8 mouse cellular contexts compared by ENCODE assay signal in the genomic region with DNA sequence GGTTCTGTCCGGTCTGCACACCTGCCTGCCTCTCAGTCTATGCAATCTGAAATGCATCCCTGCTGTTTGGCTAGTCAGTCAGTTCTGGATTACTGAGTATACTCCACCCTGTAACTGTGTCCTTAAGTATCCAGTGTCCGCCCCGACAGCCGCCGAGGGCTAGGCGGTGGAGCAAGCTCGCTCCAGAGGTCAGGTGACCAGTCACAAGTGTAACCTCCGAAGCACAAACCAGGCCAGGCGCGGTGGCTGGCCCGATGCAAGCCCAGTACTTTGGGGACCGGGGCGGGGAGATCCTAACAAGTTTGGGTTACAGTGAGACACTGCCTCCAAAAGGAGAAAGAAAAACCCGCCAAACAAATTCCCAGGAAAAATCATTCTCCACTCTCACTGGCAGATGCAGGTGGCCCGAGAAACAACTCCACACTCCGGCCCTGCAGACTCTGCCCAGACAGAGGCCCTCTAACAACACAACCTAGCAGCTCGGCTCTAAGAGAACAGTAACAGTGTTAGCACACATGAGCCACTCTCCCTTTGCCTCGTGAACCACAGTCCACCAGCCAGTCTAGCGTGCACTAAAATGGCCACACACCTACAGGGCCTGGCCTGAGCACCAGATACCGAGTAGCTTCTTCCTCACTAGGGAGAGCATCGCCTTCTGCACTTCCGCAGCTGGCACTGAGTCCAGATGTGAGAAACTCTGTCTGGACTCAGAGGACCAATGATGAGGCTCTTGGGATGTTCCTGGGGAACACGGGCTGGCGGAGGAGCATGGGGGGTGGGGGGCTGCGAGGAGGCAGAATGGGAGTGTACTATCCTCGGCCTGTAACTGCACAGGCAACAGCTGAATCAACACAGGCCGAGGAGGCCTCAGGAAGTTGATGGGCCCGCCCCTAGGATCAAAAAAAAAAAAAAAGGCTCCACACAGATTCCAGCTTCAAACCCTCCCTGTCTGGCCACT. TPM values are rescaled to one million over a fixed set of nuclear protein-coding genes. Genes with fewer than 3 reads are reported as not detected.
A peak's percentile ranks its signal among the peaks of the same experiment; 100 is the strongest.
DNase-seq lines count a peak whose midpoint lies in the region; ATAC-seq lines count a peak whose summit lies in the region.

No protein-coding gene starts in this region.

- H3K4me3 ChIP-seq in midbrain, embryonic 11.5 days (ENCODE audit: low read depth, low read length) = no peak overlapping the region
- H3K4me3 ChIP-seq in midbrain, embryonic 16.5 days (ENCODE audit: low read depth, low read length) = no peak overlapping the region
- no peak overlapping the region for H3K4me3 ChIP-seq in forebrain, embryonic 13.5 days
- no peak overlapping the region for H3K4me3 ChIP-seq in limb, embryonic 12.5 days (replicated peaks)

- WGBS in midbrain, embryonic 11.5 days = 59% methylated on average over 28 of the region's 28 CpGs
- 60% methylated on average over 28 of the region's 28 CpGs for WGBS in midbrain, embryonic 16.5 days
- 67% methylated on average over 28 of the region's 28 CpGs for WGBS in forebrain, embryonic 13.5 days
- 47% methylated on average over 28 of the region's 28 CpGs for WGBS in limb, embryonic 12.5 days

- H3K27me3 ChIP-seq in midbrain, embryonic 11.5 days (ENCODE audit: control insufficient read depth, insufficient read depth, low read length) = no peaks in the 10 kb centered on the region
- H3K27me3 ChIP-seq in midbrain, embryonic 16.5 days (ENCODE audit: control insufficient read depth, insufficient read depth, low read depth, low read length) = no peaks in the 10 kb centered on the region
- H3K27me3 ChIP-seq in forebrain, embryonic 13.5 days = no peaks in the 10 kb centered on the region
- H3K27me3 ChIP-seq in limb, embryonic 12.5 days = no peaks in the 10 kb centered on the region

- ATAC-seq in midbrain, embryonic 11.5 days (ENCODE audit: low FRiP score) = no peak
- no peak for ATAC-seq in midbrain, embryonic 16.5 days
- no peak for ATAC-seq in forebrain, embryonic 13.5 days
- peak; percentile 43; the same call in 1 of the 2 replicates for ATAC-seq in limb, embryonic 12.5 days (ENCODE audit: insufficient number of reproducible peaks, insufficient read depth, low FRiP score, low TSS enrichment, low read depth)

- H3K4me1 ChIP-seq in midbrain, embryonic 11.5 days (ENCODE audit: control insufficient read depth, insufficient read depth, low read length) = peaks cover 40% of the 10 kb centered on the region
- H3K4me1 ChIP-seq in midbrain, embryonic 16.5 days (ENCODE audit: control insufficient read depth, insufficient read depth, low read length) = peaks cover 50% of the 10 kb centered on the region
- peaks cover 71% of the 10 kb centered on the region for H3K4me1 ChIP-seq in forebrain, embryonic 13.5 days
- H3K4me1 ChIP-seq in limb, embryonic 12.5 days (replicated peaks) = peaks cover 90% of the 10 kb centered on the region

- intact Hi-C loops in left cerebral cortex, postnatal 25 days (cut with DNase I) = no loop called here

- no peaks in the 10 kb centered on the region for H3K36me3 ChIP-seq in midbrain, embryonic 11.5 days (ENCODE audit: control insufficient read depth, insufficient read depth, low read length)
- no peaks in the 10 kb centered on the region for H3K36me3 ChIP-seq in midbrain, embryonic 16.5 days (ENCODE audit: control insufficient read depth, insufficient read depth, low read length)
- H3K36me3 ChIP-seq in forebrain, embryonic 13.5 days (ENCODE audit: poor library complexity, severe bottlenecking) = no peaks in the 10 kb centered on the region
- H3K36me3 ChIP-seq in limb, embryonic 12.5 days = no peaks in the 10 kb centered on the region; the same call in 1 of the 2 replicates

- H3K27ac ChIP-seq in midbrain, embryonic 11.5 days (ENCODE audit: low read depth, low read length) = peak overlapping the region; percentile 51
- H3K27ac ChIP-seq in midbrain, embryonic 16.5 days (ENCODE audit: low read length) = no peak overlapping the region
- peak overlapping the region; percentile 54 for H3K27ac ChIP-seq in forebrain, embryonic 13.5 days
- peak overlapping the region; percentile 95 for H3K27ac ChIP-seq in limb, embryonic 12.5 days

- no peaks in the 10 kb centered on the region for H3K9me3 ChIP-seq in midbrain, embryonic 11.5 days (ENCODE audit: control insufficient read depth, low read length)
- no peaks in the 10 kb centered on the region for H3K9me3 ChIP-seq in midbrain, embryonic 16.5 days (replicated peaks; ENCODE audit: control insufficient read depth, low read length, poor library complexity, severe bottlenecking)
- H3K9me3 ChIP-seq in forebrain, embryonic 13.5 days (replicated peaks) = no peaks in the 10 kb centered on the region
- no peaks in the 10 kb centered on the region for H3K9me3 ChIP-seq in limb, embryonic 12.5 days

- peak; percentile 90 for DNase-seq in midbrain, embryonic 11.5 days (ENCODE audit: low spot score, missing footprints)
- DNase-seq in heart, postnatal 4 days = peak; percentile 69
- DNase-seq in neural tube, embryonic 10.5 days (ENCODE audit: extremely low spot score, low spot score) = peak; percentile 68
- DNase-seq in ovary, postnatal 36 days (ENCODE audit: low spot score) = no peak
- DNase-seq in left cerebral cortex, postnatal 25 days (ENCODE audit: low spot score in 2 of 2) = no peak

- H3K4me2 ChIP-seq in midbrain, embryonic 11.5 days = no peak overlapping the region
- no peak overlapping the region for H3K4me2 ChIP-seq in midbrain, embryonic 16.5 days (ENCODE audit: low read length)
- H3K4me2 ChIP-seq in forebrain, embryonic 13.5 days = no peak overlapping the region
- H3K4me2 ChIP-seq in limb, embryonic 12.5 days = peak overlapping the region; percentile 26

- peak overlapping the region; percentile 24; the same call in 1 of the 2 replicates for H3K9ac ChIP-seq in midbrain, embryonic 11.5 days (ENCODE audit: low read length)
- H3K9ac ChIP-seq in midbrain, embryonic 16.5 days (ENCODE audit: low read depth, low read length) = no peak overlapping the region
- peak overlapping the region; percentile 36 for H3K9ac ChIP-seq in forebrain, embryonic 13.5 days
- H3K9ac ChIP-seq in limb, embryonic 12.5 days (replicated peaks) = no peak overlapping the region

RNA-seq across cellular contexts. Expression of a gene that starts 25.2 kb away (rescaled TPM):
- polyA plus RNA-seq in midbrain, embryonic 11.5 days (2014; fragmentation: Nextera tagmentation; extraction: Ambion mirVana) = 8.6 and 10.8 TPM in 2 replicates
- polyA plus RNA-seq in midbrain, embryonic 16.5 days (2015; fragmentation: Nextera tagmentation; extraction: Ambion mirVana) = 13.1 and 13.5 TPM in 2 replicates
- polyA plus RNA-seq in forebrain, embryonic 13.5 days (2015; fragmentation: Nextera tagmentation; extraction: Ambion mirVana) = 14.8 and 15.8 TPM in 2 replicates
- total RNA-seq in heart, postnatal 4 days (2021) = 10 to 100 TPM; 31.6 to 34.2 TPM
- 16.7 and 17.2 TPM in 2 replicates for polyA plus RNA-seq in limb, embryonic 12.5 days (2016; fragmentation: Nextera tagmentation; extraction: Ambion mirVana)
- total RNA-seq in left cerebral cortex, postnatal 25 days (2021) = 10 to 100 TPM; 33.9 to 39.4 TPM

RNA-seq across cellular contexts. Expression of a gene that starts 25.6 kb away (rescaled TPM):
- polyA plus RNA-seq in midbrain, embryonic 11.5 days (2014; fragmentation: Nextera tagmentation; extraction: Ambion mirVana) = 0.25 and 0.51 TPM in 2 replicates
- polyA plus RNA-seq in midbrain, embryonic 16.5 days (2015; fragmentation: Nextera tagmentation; extraction: Ambion mirVana) = 2.0 and 2.1 TPM in 2 replicates
- 1.1 and 2.3 TPM in 2 replicates for polyA plus RNA-seq in forebrain, embryonic 13.5 days (2015; fragmentation: Nextera tagmentation; extraction: Ambion mirVana)
- total RNA-seq in heart, postnatal 4 days (2021) = not detected
- 0.64 and 0.93 TPM in 2 replicates for polyA plus RNA-seq in limb, embryonic 12.5 days (2016; fragmentation: Nextera tagmentation; extraction: Ambion mirVana)
- total RNA-seq in left cerebral cortex, postnatal 25 days (2021) = under 1 TPM; 0.32 to 0.48 TPM

RNA-seq across cellular contexts. Expression of a gene that starts 49.2 kb away (rescaled TPM):
- 7.9 and 8.9 TPM in 2 replicates for polyA plus RNA-seq in midbrain, embryonic 11.5 days (2014; fragmentation: Nextera tagmentation; extraction: Ambion mirVana)
- polyA plus RNA-seq in midbrain, embryonic 16.5 days (2015; fragmentation: Nextera tagmentation; extraction: Ambion mirVana) = 27.2 and 33.1 TPM in 2 replicates
- 19.0 TPM in 2 replicates for polyA plus RNA-seq in forebrain, embryonic 13.5 days (2015; fragmentation: Nextera tagmentation; extraction: Ambion mirVana)
- 10 to 100 TPM; 10.7 to 10.8 TPM for total RNA-seq in heart, postnatal 4 days (2021)
- 16.9 and 19.1 TPM in 2 replicates for polyA plus RNA-seq in limb, embryonic 12.5 days (2016; fragmentation: Nextera tagmentation; extraction: Ambion mirVana)
- total RNA-seq in left cerebral cortex, postnatal 25 days (2021) = 10 to 100 TPM; 31.4 to 32.6 TPM

RNA-seq across cellular contexts. Expression of a gene that starts 49.3 kb away (rescaled TPM):
- 26.4 and 32.2 TPM in 2 replicates for polyA plus RNA-seq in midbrain, embryonic 11.5 days (2014; fragmentation: Nextera tagmentation; extraction: Ambion mirVana)
- 38.7 and 39.9 TPM in 2 replicates for polyA plus RNA-seq in midbrain, embryonic 16.5 days (2015; fragmentation: Nextera tagmentation; extraction: Ambion mirVana)
- polyA plus RNA-seq in forebrain, embryonic 13.5 days (2015; fragmentation: Nextera tagmentation; extraction: Ambion mirVana) = 45.3 and 48.0 TPM in 2 replicates
- 10 to 100 TPM; 30.8 to 32.0 TPM for total RNA-seq in heart, postnatal 4 days (2021)
- polyA plus RNA-seq in limb, embryonic 12.5 days (2016; fragmentation: Nextera tagmentation; extraction: Ambion mirVana) = 48.8 and 50.3 TPM in 2 replicates
- 10 to 100 TPM; 38.7 to 39.6 TPM for total RNA-seq in left cerebral cortex, postnatal 25 days (2021)

RNA-seq across cellular contexts. Expression of a gene that starts 52.3 kb away (rescaled TPM):
- polyA plus RNA-seq in midbrain, embryonic 11.5 days (2014; fragmentation: Nextera tagmentation; extraction: Ambion mirVana) = 1.3 and 1.8 TPM in 2 replicates
- 2.0 and 2.3 TPM in 2 replicates for polyA plus RNA-seq in midbrain, embryonic 16.5 days (2015; fragmentation: Nextera tagmentation; extraction: Ambion mirVana)
- 2.1 and 2.5 TPM in 2 replicates for polyA plus RNA-seq in forebrain, embryonic 13.5 days (2015; fragmentation: Nextera tagmentation; extraction: Ambion mirVana)
- 1 to 10 TPM; 8.7 to 9.3 TPM for total RNA-seq in heart, postnatal 4 days (2021)
- polyA plus RNA-seq in limb, embryonic 12.5 days (2016; fragmentation: Nextera tagmentation; extraction: Ambion mirVana) = 6.1 and 6.2 TPM in 2 replicates
- 1 to 10 TPM; 5.9 to 6.0 TPM for total RNA-seq in left cerebral cortex, postnatal 25 days (2021)

Comparison
In these comparisons a context has a peak if more than half of its experiments do, and no peak if none do; other contexts are left out.
1. H3K9ac ChIP-seq: peak in midbrain, embryonic 11.5 days (single experiment) and forebrain, embryonic 13.5 days (single experiment); none in midbrain, embryonic 16.5 days (single experiment) and limb, embryonic 12.5 days (single experiment).
2. DNase-seq: peak in midbrain, embryonic 11.5 days (single experiment), heart, postnatal 4 days (single experiment) and neural tube, embryonic 10.5 days (single experiment); none in ovary, postnatal 36 days (single experiment) and left cerebral cortex, postnatal 25 days (0 of 2).